Mouse (Mus musculus): Measurements from ENCODE around the gene Gys1. TPM values are rescaled to one million over a fixed set of nuclear protein-coding genes. Genes with fewer than 3 reads are reported as not detected.

Gys1 gene
- total RNA-seq, 2 experiments from 2014 or later: 15.7 to 16.5 TPM

- intact Hi-C loops (cut with DNase I): loop anchor here (1.0 kb wide), 1 partner anchor 14 kb away; no protein-coding TSS in a partner anchor
These were observed 57.7 kb downstream of the Gys1 start for GRCm38 (mm10) chr7:45492225-45492844.

GRCm38 (mm10) chr7:45492951-45493350 is 58.3 kb downstream of the Gys1 start:
- DNase-seq (ENCODE audit: low spot score in 2 of 2): no peak
- intact Hi-C loops (cut with DNase I): loop anchor here (1.0 kb wide), 1 partner anchor 13 kb away; no protein-coding TSS in a partner anchor

More at GRCm38 (mm10) chr7:45492225-45492844, 57.7 kb downstream of the Gys1 start:
- DNase-seq (ENCODE audit: low spot score in 2 of 2): no peak

- intact Hi-C loops (cut with DNase I): no loop called here
These were observed 59.9 kb downstream of the Gys1 start for GRCm38 (mm10) chr7:45494548-45494947.

GRCm38 (mm10) chr7:45498427-45498826 is 63.8 kb downstream of the Gys1 start:
- DNase-seq (ENCODE audit: low spot score in 2 of 2): no peak
- intact Hi-C loops (cut with DNase I): no loop called here

More at GRCm38 (mm10) chr7:45494548-45494947, 59.9 kb downstream of the Gys1 start:
- DNase-seq (ENCODE audit: low spot score in 2 of 2): no peak

Small RNA genes within 50 kb of the gene (microRNA-seq; reads per million reads assigned to microRNA genes)
- 0 reads per million in 2 experiments for gene Gm22133

Other genes starting within 250 kb of the Gys1 start
- gene Ccdc155, start 230.0 kb upstream of the Gys1 start, total RNA-seq (2021): 1 to 10 TPM; 5.2 to 5.3 TPM
- gene Dkkl1, start 222.7 kb upstream of the Gys1 start, total RNA-seq (2021): 10 to 100 TPM; 25.1 to 29.2 TPM
- gene Tead2, start 219.1 kb upstream of the Gys1 start, total RNA-seq (2021): 1 to 10 TPM; 2.8 to 5.5 TPM
- gene Cd37, start 195.7 kb upstream of the Gys1 start, total RNA-seq (2021): 1 to 10 TPM; 2.5 to 4.4 TPM
- 1 to 10 TPM; 1.6 to 1.9 TPM for gene Slc6a16, start 193.8 kb upstream of the Gys1 start, total RNA-seq (2021)
- gene Slc6a21, start 157.3 kb upstream of the Gys1 start, total RNA-seq (2021): under 1 TPM in 1 of 2 experiments, not detected in 1; 0.23 TPM
- 10 to 100 TPM; 13.2 to 24.9 TPM for gene Trpm4, start 101.1 kb upstream of the Gys1 start, total RNA-seq (2021)
- under 1 TPM; 0.23 to 0.94 TPM for gene Hrc, start 99.6 kb upstream of the Gys1 start, total RNA-seq (2021)
- gene Ppfia3, start 67.8 kb upstream of the Gys1 start, total RNA-seq (2021): 100 to 1,000 TPM; 151 to 152 TPM
- 100 to 1,000 TPM; 170 to 176 TPM for gene Lin7b, start 64.3 kb upstream of the Gys1 start, total RNA-seq (2021)
- 100 to 1,000 TPM; 341 to 386 TPM for gene Snrnp70, start 39.1 kb upstream of the Gys1 start, total RNA-seq (2021)
- gene Kcna7, start 29.2 kb upstream of the Gys1 start, total RNA-seq (2021): not detected
- gene Ntf5, start 21.1 kb upstream of the Gys1 start, total RNA-seq (2021): under 1 TPM in 1 of 2 experiments, not detected in 1; 0.16 TPM
- gene Lhb, start 14.0 kb upstream of the Gys1 start, total RNA-seq (2021): not detected
- 10 to 100 TPM; 30.4 to 33.0 TPM for gene Ruvbl2, start 3.3 kb downstream of the Gys1 start, total RNA-seq (2021)
- 100 to 1,000 TPM; 207 to 225 TPM for gene Ftl1, start 25.0 kb downstream of the Gys1 start, total RNA-seq (2021)
- 10 to 100 TPM; 67.0 to 69.8 TPM for gene Bax, start 32.1 kb downstream of the Gys1 start, total RNA-seq (2021)
- gene Tulp2, start 47.0 kb downstream of the Gys1 start, total RNA-seq (2021): not detected
- gene Gm45808, start 52.0 kb downstream of the Gys1 start, total RNA-seq (2021): under 1 TPM in 1 of 2 experiments, not detected in 1; 0.73 TPM
- gene Dhdh, start 54.0 kb downstream of the Gys1 start, total RNA-seq (2021): 1 to 10 TPM; 2.7 to 4.0 TPM
- 100 to 1,000 TPM; 103 to 105 TPM for gene Nucb1, start 75.6 kb downstream of the Gys1 start, total RNA-seq (2021)
- 10 to 100 TPM; 22.0 to 22.2 TPM for gene Ppp1r15a, start 91.4 kb downstream of the Gys1 start, total RNA-seq (2021)
- gene Plekha4, start 91.5 kb downstream of the Gys1 start, total RNA-seq (2021): 1 to 10 TPM; 1.2 to 2.7 TPM
- under 1 TPM in 1 of 2 experiments, not detected in 1; 0.25 TPM for gene Hsd17b14, start 120.0 kb downstream of the Gys1 start, total RNA-seq (2021)
- 10 to 100 TPM; 23.0 to 23.6 TPM for gene Bcat2, start 135.3 kb downstream of the Gys1 start, total RNA-seq (2021)
- not detected for gene Fgf21, start 180.6 kb downstream of the Gys1 start, total RNA-seq (2021)
- under 1 TPM in 1 of 2 experiments, not detected in 1; 0.21 TPM for gene Fut1, start 182.4 kb downstream of the Gys1 start, total RNA-seq (2021)
- gene Izumo1, start 187.0 kb downstream of the Gys1 start, total RNA-seq (2021): not detected
- gene Rasip1, start 192.6 kb downstream of the Gys1 start, total RNA-seq (2021): 1 to 10 TPM; 8.1 to 8.2 TPM
- gene Mamstr, start 205.1 kb downstream of the Gys1 start, total RNA-seq (2021): 1 to 10 TPM; 2.4 to 3.6 TPM
- gene Fut2, start 231.6 kb downstream of the Gys1 start, total RNA-seq (2021): under 1 TPM in 1 of 2 experiments, not detected in 1; 0.21 TPM
- gene Ntn5, start 249.2 kb downstream of the Gys1 start, total RNA-seq (2021): 1 to 10 TPM; 3.4 to 3.5 TPM

All from left cerebral cortex, postnatal 25 days (tissue).